Mouse (Mus musculus): Measurements from ENCODE around the gene Gm20518.

The Gm20518 gene

GRCm38 (mm10) chr16:17835481-17835880 is 56.0 kb downstream of the Gm20518 start:
- ChIA-PET POLR2A (interaction anchor here in 2 of 4 experiments (0.7 to 2.4 kb wide), 3 partner anchors 8 to 28 kb away, joined by 3 to 9 read pairs (median 4); no protein-coding TSS in a partner anchor), CTCF (interaction anchor here in 2 of 4 experiments (1.1 to 1.4 kb wide), 1 partner anchor 13 kb away, joined by 4 to 5 read pairs; no protein-coding TSS in a partner anchor)

- POLR2A ChIA-PET: interaction anchor here in 3 of 4 experiments (0.6 to 2.1 kb wide), 17 partner anchors 8 to 578 kb away, joined by 3 to 7 read pairs (median 4); partner anchors contain the start of gene Gm20518 (in 1 of the 3)
- CTCF ChIA-PET: interaction anchor here in 3 of 4 experiments (0.7 to 1.4 kb wide), 5 partner anchors 14 to 216 kb away, joined by 3 to 5 read pairs (median 4); no protein-coding TSS in a partner anchor
These were observed 56.9 kb downstream of the Gm20518 start for GRCm38 (mm10) chr16:17834543-17834942.

GRCm38 (mm10) chr16:17833681-17834399 is 57.6 kb downstream of the Gm20518 start:
- CTCF ChIA-PET: interaction anchor here in 3 of 4 experiments (1.0 to 1.4 kb wide), 4 partner anchors 15 to 18 kb away, joined by 4 to 5 read pairs (median 4); no protein-coding TSS in a partner anchor
- POLR2A ChIA-PET: interaction anchor here in 3 of 4 experiments (0.5 to 2.1 kb wide), 18 partner anchors 9 to 1240 kb away, joined by 3 to 7 read pairs (median 4); partner anchors contain the start of gene Gm20518 (in 1 of the 3)

- ChIA-PET POLR2A (interaction anchor here in 3 of 4 experiments (1.2 to 2.1 kb wide), 6 partner anchors 11 to 256 kb away, joined by 3 to 6 read pairs (median 5); partner anchors contain the start of gene Gm20518 (in 1 of the 3)), CTCF (interaction anchor here in 3 of 4 experiments (1.2 to 1.8 kb wide), 4 partner anchors 15 to 16 kb away, joined by 4 to 6 read pairs (median 4); no protein-coding TSS in a partner anchor)
These were observed 58.2 kb downstream of the Gm20518 start for GRCm38 (mm10) chr16:17833321-17833680.

GRCm38 (mm10) chr16:17832821-17833220 is 58.6 kb downstream of the Gm20518 start, which contains the start of gene B830017H08Rik:
Gene B830017H08Rik (plus strand): TSS chr16:17833121.
- ChIA-PET POLR2A (interaction anchor here in 3 of 4 experiments (1.1 to 2.2 kb wide), 4 partner anchors 12 to 390 kb away, joined by 3 to 7 read pairs (median 6); no protein-coding TSS in a partner anchor), CTCF (interaction anchor here in 1 of 4 experiments (1.8 kb wide), 1 partner anchor 16 kb away, joined by 6 read pairs; no protein-coding TSS in a partner anchor)

- POLR2A ChIA-PET: interaction anchor here in 3 of 4 experiments (0.6 to 2.2 kb wide), 10 partner anchors 14 to 392 kb away, joined by 3 to 7 read pairs (median 4); partner anchors contain the start of gene Gm20518 (in 1 of the 3)
These were observed 59.7 kb downstream of the Gm20518 start for GRCm38 (mm10) chr16:17831781-17832180.

GRCm38 (mm10) chr16:17830385-17831178 is 60.9 kb downstream of the Gm20518 start:
- CTCF ChIA-PET: interaction anchor here (0.5 to 5.0 kb wide), 13 partner anchors 15 to 372 kb away, joined by 3 to 31 read pairs (median 3); no protein-coding TSS in a partner anchor
- POLR2A ChIA-PET: interaction anchor here in 3 of 4 experiments (0.7 to 3.0 kb wide), 16 partner anchors 15 to 244 kb away, joined by 3 to 20 read pairs (median 4); partner anchors contain the start of genes Ccdc74a (in 1 of the 3), Gm20518 (in 1 of the 3) and Gsc2 (in 1 of the 3)

More at GRCm38 (mm10) chr16:17831781-17832180, 59.7 kb downstream of the Gm20518 start:
- CTCF ChIA-PET: interaction anchor here (1.0 to 5.0 kb wide), 8 partner anchors 16 to 86 kb away, joined by 3 to 31 read pairs (median 6); no protein-coding TSS in a partner anchor

GRCm38 (mm10) chr16:17828867-17829266 is 62.6 kb downstream of the Gm20518 start:
- CTCF ChIA-PET: interaction anchor here in 2 of 4 experiments (0.6 to 5.0 kb wide), 7 partner anchors 14 to 108 kb away, joined by 3 to 31 read pairs (median 5); no protein-coding TSS in a partner anchor
- POLR2A ChIA-PET: interaction anchor here in 3 of 4 experiments (0.7 to 3.0 kb wide), 19 partner anchors 13 to 371 kb away, joined by 3 to 20 read pairs (median 4); partner anchors contain the start of genes Gm20518 (in 1 of the 3), Klhl22 (in 1 of the 3) and Scarf2 (in 1 of the 3)

GRCm38 (mm10) chr16:17828229-17828628 is 63.2 kb downstream of the Gm20518 start:
- POLR2A ChIA-PET: interaction anchor here in 3 of 4 experiments (0.5 to 3.0 kb wide), 9 partner anchors 13 to 720 kb away, joined by 3 to 20 read pairs (median 5); partner anchors contain the start of gene Gm20518 (in 1 of the 3)
- CTCF ChIA-PET: interaction anchor here in 1 of 4 experiments (0.6 to 5.0 kb wide), 4 partner anchors 13 to 382 kb away, joined by 3 to 31 read pairs (median 10); no protein-coding TSS in a partner anchor

- CTCF ChIA-PET: interaction anchor here in 3 of 4 experiments (0.9 to 1.4 kb wide), 3 partner anchors 10 to 23 kb away, joined by 3 to 4 read pairs (median 3); no protein-coding TSS in a partner anchor
- POLR2A ChIA-PET: interaction anchor here in 3 of 4 experiments (0.7 to 1.4 kb wide), 6 partner anchors 10 to 296 kb away, joined by 3 to 6 read pairs (median 3); partner anchors contain the start of gene Thap7 (in 1 of the 3)
These were observed 65.0 kb downstream of the Gm20518 start for GRCm38 (mm10) chr16:17826500-17826899.

GRCm38 (mm10) chr16:17816528-17816927 is 74.9 kb downstream of the Gm20518 start:
- ChIA-PET POLR2A (interaction anchor here (0.8 to 3.7 kb wide), 17 partner anchors 9 to 105 kb away, joined by 3 to 20 read pairs (median 4); partner anchors contain the start of gene Gm20518 (in 2 of the 4)), CTCF (interaction anchor here (0.8 to 4.7 kb wide), 14 partner anchors 9 to 259 kb away, joined by 3 to 31 read pairs (median 4); partner anchors contain the start of gene Klhl22 (in 1 of the 4))

GRCm38 (mm10) chr16:17815411-17816402 is 75.8 kb downstream of the Gm20518 start:
- ChIA-PET POLR2A (interaction anchor here (0.6 to 3.7 kb wide), 24 partner anchors 9 to 574 kb away, joined by 3 to 20 read pairs (median 4); partner anchors contain the start of genes Gm20518 (in 1 of the 4), Scarf2 (in 1 of the 4) and Slc25a1 (in 1 of the 4)), CTCF (interaction anchor here (0.8 to 4.7 kb wide), 25 partner anchors 8 to 258 kb away, joined by 3 to 31 read pairs (median 4); partner anchors contain the start of genes Klhl22 (in 2 of the 4), Med15 (in 1 of the 4) and Scarf2 (in 1 of the 4))

GRCm38 (mm10) chr16:17813173-17813572 is 78.3 kb downstream of the Gm20518 start:
- POLR2A ChIA-PET: interaction anchor here in 2 of 4 experiments (0.7 to 1.4 kb wide), 2 partner anchors 115 to 623 kb away, joined by 3 to 5 read pairs; partner anchors contain the start of gene Slc25a1 (in 1 of the 2)
- CTCF ChIA-PET: interaction anchor here (0.6 to 4.7 kb wide), 13 partner anchors 9 to 1104 kb away, joined by 3 to 31 read pairs (median 5); partner anchors contain the start of gene Med15 (in 1 of the 4)

- ChIA-PET POLR2A (interaction anchor here in 3 of 4 experiments (0.7 to 1.4 kb wide), 5 partner anchors 14 to 116 kb away, joined by 3 to 7 read pairs (median 3); partner anchors contain the start of gene Slc25a1 (in 1 of the 3)), CTCF (interaction anchor here (0.6 to 4.7 kb wide), 24 partner anchors 7 to 254 kb away, joined by 3 to 20 read pairs (median 4); partner anchors contain the start of genes Klhl22 (in 2 of the 4), Med15 (in 2 of the 4), Scarf2 (in 1 of the 4) and Slc25a1 (in 1 of the 4))
These were observed 79.4 kb downstream of the Gm20518 start for GRCm38 (mm10) chr16:17812120-17812519.

- CTCF ChIA-PET: interaction anchor here in 2 of 4 experiments (0.6 to 3.2 kb wide), 4 partner anchors 21 to 409 kb away, joined by 3 to 12 read pairs (median 3); no protein-coding TSS in a partner anchor
These were observed 81.8 kb downstream of the Gm20518 start for GRCm38 (mm10) chr16:17809711-17810110.

More at GRCm38 (mm10) chr16:17809711-17810110, 81.8 kb downstream of the Gm20518 start:
- POLR2A ChIA-PET: interaction anchor here in 1 of 4 experiments (0.7 kb wide), 1 partner anchor 119 kb away, joined by 3 read pairs; the partner anchor contains the start of gene Slc25a1
